Mouse (Mus musculus) right cerebral cortex, postnatal 25 days (tissue): ENCODE results near the gene Psmb9.
A peak's percentile ranks its signal among the peaks of the same experiment; 100 is the strongest.
"Not testable (repeated sequence)": the region's sequence is repeated elsewhere in the genome, so short reads cannot be mapped to it uniquely, and the experiment has no call there.

ENCODE experiments used
- DNase-seq: peaks from one replicate; pipeline ENCODE4 v3.0.0; 2022

The Psmb9 gene

DNA sequence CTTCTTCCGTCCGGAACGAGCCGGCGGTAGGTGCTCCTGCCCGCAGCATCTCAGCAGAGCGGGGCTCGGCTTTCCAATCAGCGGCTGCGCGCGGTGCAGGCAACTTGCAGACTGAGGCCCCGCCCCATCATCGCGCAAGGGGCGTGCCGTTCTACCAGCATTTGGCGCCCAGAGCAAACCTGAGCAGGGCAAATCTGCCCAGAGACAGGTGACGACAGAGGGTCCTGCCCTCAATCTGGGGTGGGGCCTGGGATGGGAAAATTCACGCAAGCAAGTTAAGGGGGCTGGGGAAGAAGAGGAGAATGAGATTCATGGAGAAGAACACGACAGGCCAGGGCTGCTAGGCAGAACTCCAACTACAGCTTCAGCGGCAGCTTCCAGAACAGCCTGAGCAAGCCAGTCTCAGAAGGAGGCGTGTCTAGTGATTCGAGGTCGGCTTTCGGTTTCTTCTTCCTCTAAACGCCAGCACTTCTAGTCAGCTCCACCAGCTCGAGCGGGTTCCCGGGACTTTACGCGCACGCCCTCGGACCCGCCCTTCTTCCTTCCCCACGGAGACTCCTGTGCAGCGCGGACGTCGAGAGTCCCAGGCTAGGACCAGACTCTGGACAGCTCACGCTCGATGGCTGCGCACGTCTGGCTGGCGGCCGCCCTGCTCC is at the start of gene Psmb9, which contains the start of gene Tap1:
Gene Psmb9, minus strand, starts transcription at position 504 of the 656 bp plus-strand sequence.
Gene Tap1, plus strand, starts transcription at position 293 of the 656 bp plus-strand sequence.
- peak; percentile 94 for DNase-seq

DNA sequence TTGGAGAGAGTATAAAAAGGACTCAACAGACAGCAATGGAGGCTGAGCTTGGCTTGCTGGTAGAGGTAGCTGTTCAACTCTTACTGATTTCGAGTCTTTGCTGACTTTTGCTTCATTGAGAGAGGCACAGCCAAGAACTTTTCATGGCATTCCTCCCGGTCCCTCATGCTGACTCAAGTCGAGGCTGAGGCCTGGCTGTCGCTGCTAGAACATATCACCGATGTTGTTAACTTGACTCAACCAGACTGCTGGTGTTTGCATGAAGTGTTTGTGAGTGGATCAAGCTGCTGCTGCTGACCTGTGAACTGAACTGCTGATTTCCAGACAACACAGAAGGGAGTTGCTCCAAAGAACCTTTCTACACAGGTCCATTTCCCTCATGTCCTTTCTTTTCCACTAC is 49.1 kb upstream of the Psmb9 start:
- DNase-seq: no peak

DNA sequence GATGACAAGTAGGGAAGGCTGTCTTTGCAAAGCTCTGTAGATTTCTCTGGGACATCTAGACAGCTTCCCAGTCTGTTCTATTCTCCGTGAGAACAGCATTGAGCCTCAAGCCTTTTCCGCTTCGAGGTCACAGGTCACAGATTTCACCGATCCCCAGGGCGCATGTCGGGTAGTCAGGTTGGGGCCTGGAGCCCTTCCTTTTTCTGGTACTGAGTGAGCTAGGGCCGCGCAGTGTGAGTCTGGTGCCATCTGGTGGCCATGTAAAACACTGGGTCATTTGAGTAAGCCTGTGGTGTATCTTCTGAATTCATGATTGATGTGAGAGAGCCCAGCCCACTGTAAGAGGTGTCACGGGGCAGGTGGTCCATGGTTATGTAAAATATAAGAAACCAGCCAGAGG is 47.4 kb upstream of the Psmb9 start:
- DNase-seq: peak; percentile 52

DNA sequence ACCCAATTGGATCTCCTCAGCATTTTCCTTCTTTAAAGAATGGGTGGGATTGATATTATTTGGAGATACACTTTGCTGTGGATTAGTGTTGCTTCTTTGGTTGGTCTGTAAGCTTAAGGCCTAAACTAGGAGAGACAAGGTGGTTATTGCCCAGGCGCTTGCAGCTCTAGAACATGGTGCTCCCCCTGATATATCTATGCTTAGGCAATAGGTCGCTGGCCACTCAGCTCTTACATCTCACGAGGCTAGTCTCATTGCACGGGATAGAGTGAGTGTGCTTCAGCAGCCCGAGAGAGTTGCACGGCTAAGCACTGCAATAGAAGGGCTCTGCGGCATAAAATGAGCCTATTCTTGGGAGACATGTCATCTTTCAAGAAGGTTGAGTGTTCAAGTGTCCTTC is 44.5 kb upstream of the Psmb9 start:
- not testable (repeated sequence) for DNase-seq

DNA sequence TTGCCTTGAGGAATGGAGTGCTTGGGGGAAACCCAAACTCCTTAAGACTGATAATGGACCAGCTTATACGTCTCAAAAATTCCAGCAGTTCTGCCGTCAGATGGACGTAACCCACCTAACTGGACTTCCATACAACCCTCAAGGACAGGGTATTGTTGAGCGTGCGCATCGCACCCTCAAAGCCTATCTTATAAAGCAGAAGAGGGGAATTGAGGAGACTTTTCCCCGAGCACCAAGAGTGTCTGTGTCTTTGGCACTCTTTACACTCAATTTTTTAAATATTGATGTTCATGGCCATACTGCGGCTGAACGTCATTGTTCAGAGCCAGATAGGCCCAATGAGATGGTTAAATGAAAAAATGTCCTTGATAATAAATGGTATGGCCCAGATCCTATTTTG is 43.4 kb upstream of the Psmb9 start:
- DNase-seq: not testable (repeated sequence)

DNA sequence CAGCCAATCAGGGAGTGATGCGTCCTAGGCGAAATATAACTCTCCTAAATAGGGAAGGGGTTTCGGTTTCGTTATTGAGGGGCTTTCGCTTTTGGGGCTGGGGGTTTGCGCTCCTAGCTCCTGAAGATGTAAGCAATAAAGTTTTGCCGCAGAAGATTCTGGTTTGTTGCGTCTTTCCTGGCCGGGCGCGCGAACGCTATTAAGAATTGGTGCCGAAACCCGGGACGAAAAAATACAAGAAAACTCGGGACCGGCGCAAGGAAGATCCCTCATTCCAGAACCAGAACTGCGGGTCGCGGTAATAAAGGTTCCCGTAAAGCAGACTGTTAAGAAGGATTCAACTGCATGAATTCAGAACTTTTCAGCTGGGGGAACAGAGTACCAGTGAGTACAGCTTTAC is 38.3 kb upstream of the Psmb9 start:
- DNase-seq: not testable (repeated sequence)

DNA sequence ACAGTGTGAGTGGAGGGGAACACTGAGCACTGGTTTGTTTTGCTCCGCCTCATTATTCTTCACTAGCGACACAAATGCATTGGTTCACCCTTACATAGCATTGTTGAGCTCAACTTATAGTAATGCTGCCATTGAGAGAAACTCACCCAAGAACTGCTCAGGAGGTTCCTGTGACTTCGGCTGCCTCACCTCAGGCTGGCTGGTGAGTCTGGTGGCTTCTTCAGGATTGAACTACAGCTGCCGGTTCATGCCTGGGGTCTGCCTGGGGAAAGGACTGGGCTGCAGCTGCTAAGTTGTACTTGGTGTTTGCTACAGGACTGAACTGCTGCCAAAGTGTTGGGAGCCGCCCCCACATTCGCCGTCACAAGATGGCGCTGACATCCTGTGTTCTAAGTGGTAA is 37.9 kb upstream of the Psmb9 start:
- no peak for DNase-seq

DNA sequence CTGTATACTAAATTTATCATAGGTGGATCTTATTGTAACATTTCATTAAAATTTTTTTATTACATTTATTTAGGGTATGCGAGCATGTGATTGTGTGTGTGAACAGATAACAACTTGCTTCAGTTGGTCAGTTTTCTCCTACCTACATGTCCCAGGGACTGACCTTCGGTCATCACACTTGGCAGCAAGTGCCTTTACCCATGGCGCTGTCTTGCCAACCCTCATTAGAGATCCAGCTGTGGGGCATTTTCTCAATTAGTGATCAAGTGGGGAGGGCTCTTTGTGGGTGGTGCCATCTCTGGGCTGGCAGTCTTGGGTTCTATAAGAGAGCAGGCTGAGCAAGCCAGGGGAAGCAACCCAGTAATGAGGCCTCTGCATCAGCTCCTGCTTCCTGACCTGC is 37.3 kb upstream of the Psmb9 start:
- no peak for DNase-seq

DNA sequence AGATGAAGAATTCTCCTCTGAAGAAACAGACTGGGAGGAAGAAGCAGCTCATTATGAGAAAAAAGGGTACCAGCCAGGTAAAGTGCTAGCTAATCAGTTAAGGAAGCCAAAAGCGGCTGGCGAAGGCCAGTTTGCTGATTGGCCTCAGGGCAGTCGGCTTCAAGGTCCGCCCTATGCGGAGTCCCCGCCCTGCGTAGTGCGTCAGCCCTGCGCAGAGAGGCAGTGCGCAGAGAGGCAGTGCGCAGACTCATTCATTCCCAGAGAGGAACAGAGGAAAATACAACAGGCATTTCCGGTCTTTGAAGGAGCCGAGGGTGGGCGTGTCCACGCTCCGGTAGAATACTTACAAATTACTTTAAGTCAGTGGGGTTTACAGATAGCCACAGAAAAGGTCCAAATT is 32.8 kb upstream of the Psmb9 start:
- DNase-seq: not testable (repeated sequence)

DNA sequence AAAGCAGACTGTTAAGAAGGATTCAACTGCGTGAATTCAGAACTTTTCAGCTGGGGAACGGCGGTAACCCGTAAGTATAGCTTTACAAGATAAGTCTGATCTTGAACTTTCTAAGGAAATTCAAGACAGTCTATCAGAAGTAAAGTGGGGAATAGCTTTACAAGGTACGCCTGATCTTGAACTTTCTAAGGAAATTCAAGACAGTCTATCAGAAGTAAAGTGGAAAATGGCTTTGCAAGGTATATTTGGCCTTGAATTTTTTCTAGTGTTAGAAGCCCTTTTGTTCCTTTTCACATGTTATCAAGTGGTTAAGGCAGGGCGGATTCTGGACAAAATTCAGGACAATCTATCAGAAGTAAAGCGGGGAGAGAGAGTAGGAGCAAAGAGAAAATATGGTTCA is 32.2 kb upstream of the Psmb9 start:
- not testable (repeated sequence) for DNase-seq

DNA sequence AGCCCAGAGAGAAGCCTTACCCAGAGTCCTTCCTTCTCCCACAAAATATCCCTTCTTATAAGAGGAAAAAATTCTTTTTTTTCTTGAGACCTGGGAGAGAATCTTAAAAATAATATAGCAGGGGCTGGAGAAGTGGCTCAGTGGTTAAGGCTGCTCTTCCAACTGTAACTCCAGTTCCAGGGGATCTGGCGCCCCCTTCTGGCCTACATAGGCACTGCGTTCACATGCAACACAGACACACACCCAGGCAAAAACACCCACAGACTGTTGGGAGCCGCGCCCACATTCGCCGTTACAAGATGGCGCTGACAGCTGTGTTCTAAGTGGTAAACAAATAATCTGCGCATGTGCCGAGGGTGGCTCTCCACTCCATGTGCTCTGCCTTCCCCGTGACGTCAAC is 31.5 kb upstream of the Psmb9 start:
- DNase-seq: not testable (repeated sequence)

DNA sequence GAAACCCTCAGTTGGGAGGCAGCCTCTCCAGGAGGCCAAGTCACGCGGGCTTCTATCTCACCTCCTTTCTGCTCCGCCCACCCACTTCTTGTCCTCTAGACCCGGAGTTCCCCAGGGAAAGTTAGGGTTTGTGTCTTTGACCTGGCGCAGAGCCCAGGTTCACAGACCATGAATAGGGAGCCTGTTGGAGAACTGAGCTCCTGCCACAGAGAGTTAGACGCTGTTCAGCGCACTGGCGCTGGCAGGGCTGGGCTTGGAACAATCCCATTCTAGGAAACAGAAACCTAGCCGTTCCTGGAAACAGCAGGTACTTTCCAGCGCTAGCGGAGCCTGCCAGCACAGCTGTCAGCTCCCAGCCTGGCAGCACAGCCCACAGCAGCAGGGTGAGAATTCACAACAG is 31.1 kb upstream of the Psmb9 start:
- peak; percentile 31 for DNase-seq

DNA sequence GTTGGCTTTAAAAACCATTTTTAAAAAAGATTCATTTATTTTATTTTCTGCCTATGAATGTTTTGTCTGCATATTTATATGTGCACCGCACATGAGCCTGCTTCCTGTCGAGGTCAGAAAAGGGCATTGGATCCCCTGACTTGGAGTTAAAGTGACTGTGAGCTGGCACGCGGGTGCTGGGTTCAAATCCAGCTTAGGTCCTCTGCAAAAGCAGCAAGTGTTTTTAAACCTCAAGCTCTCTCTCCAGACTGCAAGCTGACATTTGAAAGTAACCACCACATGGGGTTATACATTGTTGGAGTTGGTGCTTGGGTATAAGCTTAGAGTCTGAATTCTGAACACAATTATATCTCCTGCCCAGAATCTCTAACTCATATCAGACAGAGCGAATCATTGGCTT is 30.4 kb upstream of the Psmb9 start:
- DNase-seq: no peak

DNA sequence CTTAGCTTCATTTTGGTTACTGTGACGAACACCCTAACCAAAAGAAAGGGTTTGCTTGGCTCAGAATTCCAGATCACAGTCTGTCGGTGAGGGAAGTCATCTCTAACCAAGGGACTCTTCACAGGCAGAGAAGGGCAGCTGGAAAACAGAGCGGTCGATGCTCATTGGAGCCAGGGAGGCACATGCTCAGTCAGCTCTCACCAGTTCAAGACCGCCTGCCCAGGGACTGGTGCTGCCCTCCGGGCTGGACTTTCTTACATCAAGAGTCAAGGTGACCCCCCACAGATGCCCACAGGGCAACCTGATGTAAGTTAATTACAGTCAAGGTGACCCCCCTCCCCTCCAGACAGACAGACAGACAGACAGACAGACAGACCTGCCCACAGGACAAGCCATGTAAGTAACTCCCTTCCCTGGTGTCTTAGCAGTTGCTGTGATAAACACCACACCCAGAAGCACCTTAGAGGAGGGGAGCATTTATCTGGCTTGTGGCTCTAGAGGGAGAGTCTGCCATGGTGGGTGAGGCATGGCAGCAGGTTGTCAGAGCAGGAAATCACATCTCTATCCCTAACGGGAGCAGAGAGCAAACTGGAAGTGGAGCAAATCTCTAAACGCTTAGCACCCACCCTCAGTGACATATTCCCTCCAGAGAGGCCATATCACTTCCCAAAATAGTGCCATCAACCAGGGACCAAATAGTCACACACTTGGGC is 29.8 kb upstream of the Psmb9 start:
- no peak for DNase-seq

DNA sequence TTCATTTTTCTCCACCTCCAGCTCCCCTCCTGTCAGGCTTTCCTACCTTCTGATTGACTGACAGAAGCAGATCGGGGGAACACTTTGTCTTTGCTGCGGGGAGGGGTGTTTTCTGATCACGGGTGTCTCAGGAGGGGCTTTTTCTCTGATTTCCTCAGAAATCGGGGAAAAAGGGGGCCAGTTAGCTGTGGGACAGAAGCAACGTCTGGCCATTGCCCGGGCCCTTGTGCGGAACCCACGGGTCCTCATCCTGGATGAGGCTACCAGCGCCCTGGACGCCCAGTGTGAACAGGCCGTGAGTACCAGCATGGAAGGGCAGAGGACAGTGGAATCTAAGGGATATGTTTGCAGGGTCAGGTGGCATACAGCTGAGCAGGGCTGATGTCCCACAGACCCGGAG is 27.6 kb upstream of the Psmb9 start:
- no peak for DNase-seq

DNA sequence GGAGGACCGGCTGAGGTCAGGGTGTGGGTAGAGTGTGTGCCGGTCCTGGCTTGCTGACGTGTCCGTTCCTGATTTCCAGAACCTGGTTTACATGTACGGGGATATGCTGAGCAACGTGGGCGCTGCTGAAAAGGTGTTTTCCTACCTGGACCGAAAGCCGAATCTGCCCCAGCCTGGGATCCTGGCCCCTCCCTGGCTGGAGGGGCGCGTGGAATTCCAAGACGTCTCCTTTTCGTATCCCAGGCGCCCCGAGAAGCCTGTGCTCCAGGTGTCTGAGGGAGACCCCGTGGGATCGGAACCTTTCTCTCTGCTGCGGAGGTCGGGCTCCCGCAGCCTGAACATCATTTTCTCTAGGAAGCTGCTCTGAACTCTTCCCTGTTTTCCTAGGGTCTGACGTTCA is 26.4 kb upstream of the Psmb9 start:
- DNase-seq: no peak

DNA sequence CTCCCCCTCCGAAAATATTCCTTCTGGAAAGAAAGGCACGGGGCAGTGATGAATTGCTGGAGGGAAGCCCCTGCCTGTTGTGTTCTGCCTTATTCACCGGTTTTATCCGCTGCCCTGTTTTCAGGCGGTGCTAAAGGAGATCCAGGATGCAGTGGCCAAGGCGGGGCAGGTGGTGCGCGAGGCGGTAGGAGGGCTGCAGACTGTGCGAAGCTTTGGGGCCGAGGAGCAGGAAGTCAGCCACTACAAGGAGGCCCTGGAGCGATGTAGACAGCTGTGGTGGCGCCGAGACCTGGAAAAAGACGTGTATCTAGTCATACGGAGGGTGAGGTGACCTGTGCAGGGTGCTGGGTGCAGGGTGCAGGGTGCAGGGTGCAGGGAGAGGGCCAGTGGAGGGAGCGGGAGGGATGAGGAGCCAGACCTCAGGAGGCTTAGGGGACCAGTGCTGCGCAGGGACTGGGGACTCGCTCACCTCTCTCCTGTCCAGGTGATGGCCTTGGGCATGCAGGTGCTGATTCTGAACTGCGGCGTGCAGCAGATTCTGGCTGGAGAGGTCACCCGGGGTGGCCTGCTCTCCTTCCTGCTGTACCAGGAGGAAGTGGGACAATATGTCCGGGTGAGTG is 24.3 kb upstream of the Psmb9 start:
- DNase-seq: no peak

DNA sequence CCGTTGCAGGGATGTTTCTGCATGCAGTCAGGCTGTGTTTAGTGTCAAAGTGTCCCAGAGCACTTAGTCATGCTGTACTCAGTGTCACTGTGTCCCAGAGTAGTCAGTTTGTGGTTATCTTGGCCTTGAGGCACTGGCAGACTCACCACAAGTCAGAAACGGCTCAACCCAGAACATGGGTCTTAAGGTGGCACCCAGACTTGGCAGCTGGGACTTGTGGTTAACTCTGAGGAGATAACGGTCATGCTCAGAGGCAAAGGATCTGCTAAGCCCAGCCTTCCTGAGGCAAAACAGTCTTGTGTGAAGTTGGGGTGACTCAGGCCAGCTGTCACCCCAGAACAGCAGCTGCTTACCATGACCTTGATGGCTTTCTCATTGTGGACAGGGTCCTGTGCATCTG is 23.0 kb upstream of the Psmb9 start:
- DNase-seq: no peak

DNA sequence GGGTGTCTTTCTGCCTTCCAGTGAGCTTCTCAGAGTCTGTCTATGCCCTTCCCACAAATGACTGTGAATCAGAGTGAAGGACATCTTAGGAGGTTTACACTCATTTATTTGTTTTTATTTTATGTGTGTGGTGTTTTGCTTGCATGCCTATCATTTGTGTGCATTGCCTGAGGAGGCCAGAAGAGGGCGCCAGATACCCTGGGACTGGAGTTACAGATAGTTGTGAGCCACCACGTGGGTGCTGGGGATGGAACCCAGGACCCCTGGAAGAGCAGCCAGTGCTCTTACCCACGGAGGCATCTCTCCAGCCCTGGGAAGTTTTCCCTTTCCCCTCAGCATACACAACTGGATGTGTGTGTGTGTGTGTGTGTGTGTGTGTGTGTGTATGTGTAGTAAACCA is 22.1 kb upstream of the Psmb9 start:
- no peak for DNase-seq

DNA sequence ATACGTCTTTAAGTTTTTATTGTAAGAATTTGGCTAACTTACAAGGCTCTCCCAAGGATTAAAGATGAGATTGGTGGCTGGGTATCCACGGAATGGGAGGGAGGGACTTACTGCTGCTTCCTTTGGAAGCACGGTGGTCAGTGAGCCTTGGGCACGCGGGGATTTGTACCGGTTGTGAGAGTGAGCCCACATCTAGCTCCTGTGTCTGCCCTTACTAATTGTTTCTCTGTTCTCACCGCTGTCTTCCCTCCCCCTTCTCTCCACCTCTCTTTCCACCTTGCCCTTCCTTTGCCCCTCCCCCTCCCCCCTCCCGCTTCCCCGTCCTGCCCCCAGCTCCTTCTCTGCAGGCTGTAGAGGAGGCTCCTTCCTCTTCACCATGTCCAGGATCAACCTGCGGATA is 20.9 kb upstream of the Psmb9 start:
- no peak for DNase-seq

DNA sequence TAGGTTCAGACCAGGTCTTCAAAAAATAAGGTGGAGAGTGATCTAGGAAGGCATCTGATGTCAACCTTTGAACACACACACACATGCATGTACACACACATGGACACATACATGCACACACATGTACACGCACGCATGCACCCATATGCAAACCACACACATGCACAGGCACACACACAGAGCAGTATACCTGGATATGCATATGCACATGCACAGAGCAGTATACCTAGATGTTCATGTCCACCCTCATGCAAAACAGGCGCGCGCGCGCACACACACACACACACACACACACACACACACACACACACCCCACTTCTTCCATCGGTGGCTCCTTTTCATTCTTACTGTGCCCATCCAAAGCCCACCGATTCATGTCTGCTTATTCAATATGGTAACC is 20.3 kb upstream of the Psmb9 start:
- DNase-seq: no peak

DNA sequence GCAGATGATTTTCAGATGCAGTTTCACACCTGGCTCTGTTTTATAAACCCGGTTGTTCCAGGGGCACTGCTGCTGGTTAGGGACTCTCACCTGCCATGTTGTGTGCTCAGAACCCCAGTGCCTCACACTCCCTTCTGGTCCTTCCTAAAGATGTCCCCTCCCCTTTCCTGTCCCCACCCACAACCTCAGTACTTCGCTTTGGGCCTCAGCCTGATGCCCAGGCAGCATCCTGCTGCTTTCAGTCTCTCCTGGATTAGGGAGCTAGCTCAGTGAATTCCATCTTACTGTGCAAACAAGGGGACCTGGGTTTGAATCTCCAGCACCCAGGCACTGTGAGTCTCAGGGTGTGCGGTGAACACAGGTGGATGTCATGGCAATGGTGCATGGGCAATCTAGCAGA is 19.9 kb upstream of the Psmb9 start:
- no peak for DNase-seq

DNA sequence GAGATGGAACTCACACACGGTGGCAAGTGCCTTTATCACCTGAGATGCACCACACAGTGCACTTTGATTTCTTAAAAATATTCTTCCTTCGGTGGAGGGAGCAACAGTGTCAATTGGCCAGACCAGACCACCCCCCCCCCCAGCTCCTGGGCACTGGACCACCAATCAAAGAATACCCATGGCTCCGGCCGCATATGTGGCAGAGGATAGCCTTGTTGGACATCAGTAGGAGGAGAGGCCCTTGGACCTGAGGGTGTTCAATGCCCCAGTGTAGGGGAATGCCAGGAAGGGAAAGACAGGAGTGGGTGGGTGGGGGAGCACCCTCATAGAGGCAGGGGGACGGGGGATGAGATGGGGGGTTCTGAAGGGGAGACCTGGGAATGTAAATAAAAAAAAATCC is 19.2 kb upstream of the Psmb9 start:
- DNase-seq: no peak

DNA sequence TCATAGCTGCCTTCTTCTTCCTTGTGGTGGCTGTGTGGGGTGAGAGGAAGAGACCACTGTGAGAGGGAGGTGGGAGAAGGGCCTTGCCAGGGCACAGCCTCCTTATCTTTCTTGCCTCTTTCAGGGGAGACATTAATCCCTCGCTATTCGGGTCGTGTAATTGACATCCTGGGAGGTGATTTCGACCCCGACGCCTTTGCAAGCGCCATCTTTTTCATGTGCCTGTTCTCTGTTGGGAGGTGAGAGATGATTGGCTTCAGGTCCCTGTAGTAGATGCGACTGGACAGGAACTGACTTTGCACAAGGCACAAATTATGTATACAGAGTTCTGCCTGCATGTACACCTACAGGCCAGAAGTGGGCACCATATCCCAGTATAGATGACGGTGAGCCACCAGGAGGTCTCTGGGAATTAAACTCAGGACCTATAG is 18.2 kb upstream of the Psmb9 start:
- DNase-seq: no peak
